Mouse (Mus musculus): ENCODE data around the gene Adck2.

- TF ChIP-seq MYOG (IDR thresholded peaks at IDR 0.05; ENCODE audit: control insufficient read depth, extremely low read depth, insufficient read length): no peak
- no peak for TF ChIP-seq CTCF (IDR thresholded peaks at IDR 0.05; ENCODE audit: control insufficient read depth, insufficient read depth, insufficient read length)
These were observed 30.9 kb downstream of the Adck2 start for GRCm38 (mm10) chr6:39604565-39604964.
